Mouse (Mus musculus): Measurements from ENCODE around the gene Ykt6. TPM values are rescaled to one million over a fixed set of nuclear protein-coding genes. Genes with fewer than 3 reads are reported as not detected.

The Ykt6 gene
- polyA plus RNA-seq, 1 experiment = 93.3 TPM

DNA sequence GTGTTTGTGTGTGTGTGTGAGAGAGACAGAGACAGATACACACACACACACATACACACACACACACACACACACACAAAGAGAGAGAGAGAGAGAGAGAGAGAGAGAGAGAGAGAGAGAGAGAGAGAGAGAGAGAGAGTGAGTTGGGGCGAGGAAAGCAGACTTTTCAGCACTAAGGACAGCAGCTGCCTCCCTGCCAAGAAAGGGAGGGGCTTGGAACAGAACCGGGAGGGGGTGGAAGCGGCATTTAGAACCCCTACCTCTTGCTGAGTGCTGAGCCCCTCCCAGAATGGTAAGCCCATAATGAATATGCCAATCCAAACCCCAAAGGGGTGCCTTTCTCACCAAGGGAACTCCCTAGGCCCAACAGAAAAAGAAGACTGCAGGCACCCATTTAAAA lies 60.9 kb downstream of the Ykt6 start:
- TF ChIP-seq CEBPB (IDR thresholded peaks at IDR 0.05; ENCODE audit: low read depth) (no peak), FOSL1 (IDR thresholded peaks at IDR 0.05; ENCODE audit: insufficient read depth, low read length, poor library complexity, severe bottlenecking) (no peak), CTCF (IDR thresholded peaks at IDR 0.05; ENCODE audit: control insufficient read depth, insufficient read depth, insufficient read length) (no peak), MYOG (IDR thresholded peaks at IDR 0.05; ENCODE audit: control insufficient read depth, extremely low read depth, insufficient read length) (no peak), MAX (IDR thresholded peaks at IDR 0.05) (no peak), MYOD1 (IDR thresholded peaks at IDR 0.05; ENCODE audit: control insufficient read depth, insufficient read length, low read depth) (no peak), USF1 (IDR thresholded peaks at IDR 0.05; ENCODE audit: low read depth) (no peak)
- Histone ChIP-seq H3K79me3 (ENCODE audit: low read depth) (no peaks in the 10 kb centered on the region), H3K27me3 (ENCODE audit: control insufficient read depth, insufficient read depth, insufficient read length) (peaks cover 4% of the 10 kb centered on the region), H3K36me3 (ENCODE audit: control insufficient read depth, insufficient read depth) (no peaks in the 10 kb centered on the region), H3ac (ENCODE audit: control insufficient read depth, insufficient read length, low read depth) (no peak overlapping the region), H3K4me3 (ENCODE audit: insufficient read depth, poor library complexity, severe bottlenecking) (no peak overlapping the region), H3K79me2 (ENCODE audit: control insufficient read depth, insufficient read depth) (no peaks in the 10 kb centered on the region)

DNA sequence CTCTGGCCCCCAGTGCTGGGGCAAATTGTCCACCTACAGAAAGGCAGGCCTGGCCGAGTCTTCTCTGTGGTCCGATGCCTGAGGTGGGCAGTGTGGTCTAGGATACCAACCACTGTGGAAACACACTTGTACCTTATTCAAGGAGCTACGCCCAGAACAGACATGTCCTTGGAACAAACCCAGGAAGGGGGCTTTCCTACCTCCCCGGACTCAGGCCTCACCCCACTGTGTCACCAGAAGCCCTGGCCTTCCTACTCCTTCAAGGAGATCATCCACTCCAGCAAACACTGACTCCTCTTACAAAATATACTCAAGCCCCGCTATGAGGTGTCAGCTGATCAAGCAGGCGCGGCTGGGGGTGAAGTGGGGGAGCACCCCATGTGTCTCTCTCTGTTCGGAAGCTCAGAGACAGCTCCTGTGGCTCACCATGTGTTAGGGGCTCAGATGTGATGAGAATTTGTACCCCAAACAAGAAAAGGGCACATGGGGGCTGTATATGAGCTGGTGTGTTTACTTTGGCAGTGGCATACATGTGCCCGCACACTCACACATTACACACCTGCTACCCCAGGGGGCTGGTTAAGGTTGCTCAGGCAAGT lies 61.4 kb downstream of the Ykt6 start:
- Histone ChIP-seq H3K36me3 (ENCODE audit: control insufficient read depth, insufficient read depth) (no peaks in the 10 kb centered on the region), H3K4me3 (ENCODE audit: insufficient read depth, poor library complexity, severe bottlenecking) (no peak overlapping the region), H3ac (ENCODE audit: control insufficient read depth, insufficient read length, low read depth) (no peak overlapping the region), H3K79me2 (ENCODE audit: control insufficient read depth, insufficient read depth) (no peaks in the 10 kb centered on the region), H3K79me3 (ENCODE audit: low read depth) (no peaks in the 10 kb centered on the region), H3K27me3 (ENCODE audit: control insufficient read depth, insufficient read depth, insufficient read length) (peaks cover 4% of the 10 kb centered on the region)
- TF ChIP-seq CEBPB (IDR thresholded peaks at IDR 0.05; ENCODE audit: low read depth) (no peak), FOSL1 (IDR thresholded peaks at IDR 0.05; ENCODE audit: insufficient read depth, low read length, poor library complexity, severe bottlenecking) (no peak), MYOD1 (IDR thresholded peaks at IDR 0.05; ENCODE audit: control insufficient read depth, insufficient read length, low read depth) (no peak), MAX (IDR thresholded peaks at IDR 0.05) (no peak), USF1 (IDR thresholded peaks at IDR 0.05; ENCODE audit: low read depth) (no peak), CTCF (IDR thresholded peaks at IDR 0.05; ENCODE audit: control insufficient read depth, insufficient read depth, insufficient read length) (no peak), MYOG (IDR thresholded peaks at IDR 0.05; ENCODE audit: control insufficient read depth, extremely low read depth, insufficient read length) (no peak)

Other genes with a start within 250 kb of the Ykt6 start
- 150 TPM for gene Mrps24, start 240.0 kb upstream of the Ykt6 start, polyA plus RNA-seq (2012; fragmentation: generic; extraction: Trizol)
- gene Urgcp, start 193.3 kb upstream of the Ykt6 start, polyA plus RNA-seq (2012; fragmentation: generic; extraction: Trizol) = 22.3 TPM
- gene Dbnl, start 167.2 kb upstream of the Ykt6 start, polyA plus RNA-seq (2012; fragmentation: generic; extraction: Trizol) = 91.3 TPM
- gene Pgam2, start 152.0 kb upstream of the Ykt6 start, polyA plus RNA-seq (2012; fragmentation: generic; extraction: Trizol) = 3.3 TPM
- 6.8 TPM for gene Polm, start 117.7 kb upstream of the Ykt6 start, polyA plus RNA-seq (2012; fragmentation: generic; extraction: Trizol)
- gene Aebp1, start 93.7 kb upstream of the Ykt6 start, polyA plus RNA-seq (2012; fragmentation: generic; extraction: Trizol) = 121 TPM
- gene Pold2, start 77.4 kb upstream of the Ykt6 start, polyA plus RNA-seq (2012; fragmentation: generic; extraction: Trizol) = 154 TPM
- gene Myl7, start 56.9 kb upstream of the Ykt6 start, polyA plus RNA-seq (2012; fragmentation: generic; extraction: Trizol) = not detected
- not detected for gene Gck, start 5.6 kb upstream of the Ykt6 start, polyA plus RNA-seq (2012; fragmentation: generic; extraction: Trizol)
- gene Camk2b, start 110.7 kb downstream of the Ykt6 start, polyA plus RNA-seq (2012; fragmentation: generic; extraction: Trizol) = 0.06 TPM
- 0.08 TPM for gene A730071L15Rik, start 244.3 kb downstream of the Ykt6 start, polyA plus RNA-seq (2012; fragmentation: generic; extraction: Trizol)
- 56.1 TPM for gene Nudcd3, start 244.7 kb downstream of the Ykt6 start, polyA plus RNA-seq (2012; fragmentation: generic; extraction: Trizol)

Measured in C2C12 (cell line).